Mouse (Mus musculus) left cerebral cortex, postnatal 10 days (tissue): ENCODE data around the gene Hps4. TPM values are rescaled to one million over a fixed set of nuclear protein-coding genes. Genes with fewer than 3 reads are reported as not detected.
"Not testable (repeated sequence)": the region's sequence is repeated elsewhere in the genome, so short reads cannot be mapped to it uniquely, and the experiment has no call there.

Source experiments
- DNase-seq, 2 experiments: peaks; one replicate each; pipeline ENCODE4 v3.0.0; 2021 to 2022; ENCODE audit warnings: low spot score in 2 of 2, mixed read lengths in 1 of 2; ENCODE audit errors: extremely low spot score in 1 of 2
- intact Hi-C: fragments of 180-260 bp; cut with DNase I; formaldehyde crosslinking; loops from one replicate; pipeline ENCODE4 v1.15.1; 2025
- total RNA-seq, 2 experiments: library from RNA; stranded (reverse); gene quantifications; 2 replicates each; pipeline ENCODE4 v1.2.3; 2021

Hps4 gene
- 10 to 100 TPM; 18.8 to 29.2 TPM for total RNA-seq

DNA sequence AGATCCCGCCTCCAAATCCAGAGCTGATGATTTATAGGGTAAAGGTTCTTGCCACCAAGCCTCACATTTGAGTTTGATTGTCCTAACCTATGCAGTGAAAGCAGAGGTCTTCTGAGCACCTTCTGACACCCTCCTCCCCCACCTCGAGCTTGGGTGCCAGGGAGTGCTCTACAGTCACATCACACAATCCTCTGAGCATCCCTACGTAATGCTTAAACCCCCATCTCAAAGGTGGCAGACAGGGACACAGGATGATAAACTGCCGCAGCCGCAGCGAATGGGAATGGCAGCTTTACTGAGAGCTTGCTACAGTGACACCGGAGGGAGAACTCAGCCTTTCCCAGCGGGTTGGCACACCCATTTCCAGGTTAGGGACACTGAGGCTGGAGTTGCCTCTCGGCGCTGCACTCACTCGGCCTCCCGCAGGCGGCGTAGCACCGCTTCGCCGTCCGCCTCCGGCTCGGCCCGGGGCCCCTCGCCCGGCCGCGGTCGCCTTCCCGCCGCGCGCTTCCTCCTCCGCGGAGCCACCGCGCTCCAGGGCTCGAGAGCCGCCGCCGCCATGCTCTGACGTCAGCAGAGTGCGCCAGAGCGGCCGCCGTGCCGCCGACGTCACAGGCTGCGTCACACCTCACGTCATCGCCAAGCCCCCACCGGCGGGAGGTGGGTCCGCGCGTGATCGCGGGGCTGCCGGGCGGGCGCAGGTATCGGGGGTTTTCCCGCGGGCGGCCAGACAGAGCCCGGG is at the start of gene Hps4, which contains the start of gene Srrd:
Hps4 (plus strand) TSS at position 621 of the 742 bp plus-strand sequence.
Srrd (minus strand) TSS at position 578 of the 742 bp plus-strand sequence.
- peak; percentile 85 to 93 for DNase-seq
- intact Hi-C loops, result loop anchor here (1.0 to 5.0 kb wide), 2 partner anchors 16 to 85 kb away; partner anchors contain the start of gene Tfip11

DNA sequence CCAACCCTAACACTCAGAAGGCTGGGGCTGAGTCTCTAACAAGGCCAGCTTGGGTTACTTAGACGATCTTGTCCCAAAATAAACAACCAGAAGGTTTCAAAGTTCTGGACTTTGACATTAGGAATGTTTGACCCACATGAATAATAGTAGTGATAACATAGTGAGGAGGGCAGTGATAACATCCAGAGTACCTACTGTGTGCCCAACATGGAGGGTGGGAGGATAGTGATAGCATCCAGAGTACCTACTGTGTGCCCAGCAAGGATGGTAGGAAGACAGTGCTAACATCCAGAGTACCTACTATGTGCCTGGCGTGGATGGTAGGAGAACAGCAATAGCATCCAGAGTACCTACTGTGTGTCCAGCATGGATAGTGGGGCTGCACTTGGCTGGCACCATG is 49.1 kb upstream of the Hps4 start:
- no peak for DNase-seq
- intact Hi-C loops, result no loop called here

DNA sequence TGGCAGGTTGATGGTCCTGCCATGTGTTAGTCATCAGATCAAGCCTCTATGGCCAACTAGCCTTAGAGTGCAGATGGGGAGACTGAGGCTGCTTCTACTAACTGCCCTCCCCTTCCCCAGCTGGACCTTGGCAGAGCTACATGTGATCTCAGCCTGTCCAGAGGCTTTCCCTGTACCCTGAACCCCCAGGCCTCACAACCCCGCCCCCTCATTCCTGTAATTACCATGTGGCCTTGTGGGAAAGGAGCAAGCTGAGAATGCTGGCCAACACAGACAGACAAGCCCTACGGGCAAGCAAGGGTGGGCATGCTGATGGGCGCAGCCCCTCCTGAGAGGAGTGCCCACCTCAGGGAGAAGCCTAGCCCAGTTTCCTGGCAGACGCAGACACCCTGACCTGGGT is 48.2 kb upstream of the Hps4 start:
- intact Hi-C loops, result no loop called here

DNA sequence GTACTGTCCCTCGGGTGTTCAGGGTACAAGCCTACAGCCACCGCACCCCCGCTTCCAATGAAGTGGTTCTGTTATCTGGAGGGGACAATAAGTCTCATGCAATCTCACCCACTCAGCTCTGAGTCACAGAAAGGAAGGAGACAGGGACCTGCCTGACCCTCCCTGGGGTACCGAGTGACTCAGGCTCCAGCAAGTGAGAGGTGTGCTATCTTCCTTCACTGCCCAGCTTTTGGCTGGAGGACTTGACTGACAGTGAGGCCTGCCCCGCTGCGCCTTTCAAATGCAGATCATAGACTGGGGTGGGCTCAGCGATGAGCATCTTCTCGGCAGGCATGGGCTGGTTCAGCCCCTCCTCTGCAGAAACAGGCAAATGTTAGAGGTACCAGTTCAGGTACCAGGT is 47.7 kb upstream of the Hps4 start:
- intact Hi-C loops, result no loop called here

More for the DNA sequence above, 48.2 kb upstream of the Hps4 start:
- DNase-seq, result no peak

DNA sequence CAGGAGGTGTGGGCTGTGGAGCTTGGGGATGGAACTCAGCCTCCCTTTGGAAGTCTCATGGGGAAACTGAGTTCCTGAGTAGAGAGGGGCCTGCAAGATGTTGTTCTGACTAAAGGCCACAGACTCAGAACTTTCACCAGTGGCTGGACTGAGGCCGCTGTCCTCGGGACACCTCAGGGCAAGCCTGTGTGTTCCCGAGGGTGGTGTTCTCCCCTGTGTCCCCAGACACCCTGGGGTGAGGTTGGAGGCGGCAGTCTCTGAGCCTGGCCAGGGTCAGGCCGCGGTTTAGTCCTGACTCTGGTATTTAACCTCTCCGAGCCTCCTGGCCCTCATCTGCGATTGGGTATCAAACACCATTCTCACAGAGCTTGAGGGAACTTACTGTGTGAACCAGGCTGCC is 47.3 kb upstream of the Hps4 start:
- DNase-seq, result no peak
- intact Hi-C loops, result no loop called here

More for the DNA sequence above, 47.7 kb upstream of the Hps4 start:
- DNase-seq, result no peak

DNA sequence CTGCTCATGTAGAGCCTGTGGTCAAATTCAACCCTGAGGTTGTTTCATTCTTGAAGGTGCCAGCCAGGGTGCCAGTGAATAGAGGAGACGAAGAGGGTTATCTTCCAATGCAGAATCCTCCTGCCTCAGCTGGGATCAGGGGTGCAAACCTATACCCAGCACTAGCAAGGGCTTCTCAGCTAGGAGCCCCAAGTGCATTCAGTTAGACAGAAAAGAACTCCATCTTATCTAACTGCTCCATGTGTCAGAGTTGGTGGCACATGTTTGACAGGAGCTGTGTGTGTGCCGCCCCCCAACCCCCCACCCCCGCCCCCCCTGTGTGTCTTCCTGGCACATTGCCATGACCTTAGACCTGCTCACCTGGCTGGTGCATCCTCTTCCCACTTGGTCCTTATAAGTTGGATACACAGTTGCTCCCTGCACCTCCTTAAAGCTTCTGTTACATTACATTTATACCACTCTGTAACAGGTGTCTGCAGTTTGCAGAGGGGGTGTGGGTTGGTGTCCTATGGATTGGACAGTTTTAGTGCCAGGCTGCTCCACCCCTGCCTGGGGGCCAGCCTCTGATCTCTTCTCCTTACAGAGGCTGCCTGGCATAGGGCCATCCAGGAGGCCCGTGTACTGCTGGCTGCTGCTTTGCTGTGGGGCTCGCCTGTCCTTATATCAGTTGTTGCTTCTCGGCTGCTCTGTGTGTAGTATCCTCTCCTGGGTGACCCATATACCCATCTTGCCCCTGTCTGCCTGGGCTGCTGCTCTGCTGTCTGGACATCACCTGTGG is 46.3 kb upstream of the Hps4 start:
- intact Hi-C loops, result no loop called here
- DNase-seq, result peak in 1 of 2 experiments; percentile 64

DNA sequence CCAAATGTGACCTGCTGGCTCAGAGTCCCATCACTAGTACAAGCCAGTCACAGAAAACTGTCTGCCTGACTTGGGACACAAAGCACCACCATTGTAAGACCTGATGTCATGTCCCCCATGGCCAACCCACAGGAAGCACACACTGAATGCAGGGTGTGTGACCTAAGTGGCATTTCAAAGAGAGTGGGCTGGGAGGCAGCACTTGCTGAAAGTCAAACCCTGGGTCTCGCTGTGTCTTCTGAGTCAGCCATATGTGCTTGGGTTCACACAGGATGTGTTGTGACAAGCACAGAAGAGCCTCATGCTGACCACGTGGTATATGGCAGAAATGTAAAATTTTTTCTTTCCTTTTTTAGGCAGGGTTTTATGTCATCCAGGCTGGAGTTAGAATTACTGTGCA is 45.6 kb upstream of the Hps4 start:
- DNase-seq, result no peak

DNA sequence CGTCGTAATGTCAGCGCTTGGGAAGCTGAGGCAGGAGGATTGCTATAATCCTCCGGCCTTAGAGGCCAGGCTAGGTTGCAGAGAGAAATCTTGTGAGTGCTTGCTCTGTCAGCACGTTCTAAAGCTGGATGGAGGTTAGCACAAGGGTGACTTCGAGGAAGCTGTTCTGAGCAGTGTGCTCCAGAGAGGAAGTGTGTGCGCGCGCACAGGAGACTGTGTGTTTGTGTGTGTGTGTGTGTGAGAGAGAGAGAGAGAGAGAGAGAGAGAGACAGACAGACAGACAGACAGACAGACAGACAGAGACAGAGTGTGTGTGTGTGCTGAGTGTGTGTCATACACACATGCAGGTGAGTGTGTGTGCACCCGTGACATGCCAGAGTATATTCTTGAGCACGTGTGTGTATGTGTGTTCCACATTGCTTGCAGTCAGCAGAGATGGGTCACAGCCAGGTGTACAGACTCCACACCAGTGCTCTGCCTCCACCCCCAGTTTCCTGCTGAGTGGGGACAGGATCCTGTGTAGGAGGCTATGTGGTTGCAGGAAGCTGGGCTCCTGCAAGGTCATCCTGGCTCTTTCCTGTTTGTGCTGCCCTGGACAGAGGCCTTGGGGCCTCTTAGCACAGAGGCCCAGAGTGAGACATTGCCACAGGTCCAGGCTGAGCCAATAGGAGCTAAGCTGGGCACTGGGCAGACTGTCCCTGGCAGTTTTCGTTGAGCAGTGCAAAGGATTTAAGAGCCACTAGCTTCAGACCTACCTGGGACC is 44.5 kb upstream of the Hps4 start:
- DNase-seq, result peak in 1 of 2 experiments; percentile 77
- intact Hi-C loops, result no loop called here

More for the DNA sequence above, 45.6 kb upstream of the Hps4 start:
- intact Hi-C loops, result no loop called here

DNA sequence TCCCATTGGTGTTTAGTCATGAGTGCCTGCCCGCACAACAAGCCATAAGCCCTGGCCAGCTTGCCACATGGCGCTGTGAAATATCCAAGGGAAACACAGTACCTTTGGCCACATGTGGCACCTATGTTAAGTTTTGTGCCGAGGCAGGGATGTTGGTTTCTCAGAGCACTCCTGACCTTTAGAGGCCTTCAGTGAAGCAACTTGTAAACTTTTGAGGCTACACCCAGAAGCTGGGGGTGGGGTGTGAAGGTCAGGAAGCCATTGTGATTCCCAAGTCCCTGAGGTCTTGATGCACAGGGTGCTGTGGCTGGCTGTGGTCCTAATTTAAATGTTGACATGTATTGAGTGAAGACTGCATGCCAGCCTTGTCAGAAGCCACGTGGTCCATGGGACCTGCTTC is 43.5 kb upstream of the Hps4 start:
- intact Hi-C loops, result no loop called here
- no peak for DNase-seq

DNA sequence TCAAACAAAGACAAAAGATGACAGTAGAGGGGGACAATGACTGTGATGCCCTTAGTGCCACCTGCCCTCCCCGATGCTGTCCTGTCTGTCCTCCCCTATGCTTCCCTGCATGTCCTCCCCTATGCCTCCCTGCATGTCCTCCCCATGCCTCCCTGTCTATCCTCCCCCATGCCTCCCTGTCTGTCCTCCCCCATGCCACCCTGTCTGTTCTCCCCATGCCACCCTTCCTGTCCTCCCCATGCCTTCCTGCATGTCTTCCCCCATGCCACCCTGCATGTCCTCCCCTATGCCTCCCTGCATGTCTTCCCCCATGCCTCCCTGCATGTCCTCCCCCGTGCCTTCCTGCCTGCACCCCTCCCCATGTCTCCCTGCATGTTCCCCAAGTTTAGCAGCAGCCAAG is 42.8 kb upstream of the Hps4 start:
- intact Hi-C loops, result no loop called here
- DNase-seq, result no peak

DNA sequence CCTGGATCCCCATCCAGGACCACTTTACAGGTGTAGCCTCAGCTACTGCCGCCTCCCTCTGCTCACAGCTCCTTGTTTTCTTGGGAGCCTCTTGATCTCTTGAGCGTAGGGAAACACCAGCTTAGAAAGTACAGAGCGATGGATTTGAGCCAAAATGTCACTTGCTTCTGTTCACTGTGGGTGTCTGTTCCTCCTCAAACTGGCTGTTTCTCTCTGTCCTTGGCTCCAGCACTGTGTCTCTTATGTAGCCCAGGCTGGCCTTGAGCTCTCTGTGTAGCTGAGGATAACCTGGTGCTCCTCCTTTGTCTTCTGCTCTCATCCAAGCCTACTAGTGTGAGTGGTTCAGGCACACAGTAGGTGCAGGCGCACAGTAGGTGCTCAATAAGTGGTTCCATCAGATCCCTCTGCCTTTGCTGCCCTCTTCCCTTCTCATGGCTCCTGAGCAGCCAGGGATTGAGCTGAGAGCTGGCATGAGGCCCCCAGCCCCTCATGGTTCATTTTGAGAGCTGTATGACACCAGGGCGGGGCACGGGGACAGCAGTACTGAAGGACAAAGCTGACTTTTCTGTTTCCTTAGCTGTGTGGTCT is 42.1 kb upstream of the Hps4 start:
- intact Hi-C loops, result no loop called here
- no peak for DNase-seq

DNA sequence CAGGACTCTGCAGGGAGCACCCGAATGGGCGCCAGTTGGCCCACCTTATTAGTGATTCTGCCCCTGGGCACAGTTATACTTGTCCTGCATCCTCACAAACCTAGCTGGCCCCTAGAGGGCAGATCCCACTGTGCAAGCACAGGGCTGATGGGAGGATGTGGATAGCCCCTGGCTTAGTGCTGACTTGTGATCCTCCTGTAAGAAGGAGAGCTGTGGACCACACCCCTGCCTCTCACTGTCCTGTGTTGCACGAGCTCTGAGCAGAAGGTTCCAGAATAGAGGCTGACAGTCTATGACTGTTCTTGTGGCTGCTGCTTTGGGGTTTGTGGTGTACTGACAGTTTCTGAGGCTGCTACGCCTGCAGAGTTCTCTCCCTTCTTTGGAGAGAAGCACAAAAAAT is 41.2 kb upstream of the Hps4 start:
- DNase-seq, result no peak
- intact Hi-C loops, result no loop called here

DNA sequence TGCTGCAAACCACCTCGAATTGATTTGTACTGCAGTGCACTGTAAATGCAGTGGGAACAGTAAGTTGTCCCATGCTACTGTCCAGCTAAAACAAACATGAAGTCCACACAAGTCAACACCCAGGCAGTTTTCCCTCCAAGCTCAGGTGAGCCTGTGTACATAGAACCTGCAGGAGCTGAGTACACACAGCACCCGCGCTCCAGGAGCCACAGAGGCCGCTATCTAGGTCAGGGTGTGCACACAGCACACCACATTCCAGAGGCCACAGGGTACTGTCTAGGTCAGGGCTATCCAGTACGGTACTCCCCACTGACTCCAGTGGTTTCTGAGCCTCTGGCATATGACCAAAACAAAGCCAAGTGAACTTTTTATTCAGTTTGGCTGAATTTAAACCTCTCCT is 40.6 kb upstream of the Hps4 start:
- DNase-seq, result no peak
- intact Hi-C loops, result no loop called here

DNA sequence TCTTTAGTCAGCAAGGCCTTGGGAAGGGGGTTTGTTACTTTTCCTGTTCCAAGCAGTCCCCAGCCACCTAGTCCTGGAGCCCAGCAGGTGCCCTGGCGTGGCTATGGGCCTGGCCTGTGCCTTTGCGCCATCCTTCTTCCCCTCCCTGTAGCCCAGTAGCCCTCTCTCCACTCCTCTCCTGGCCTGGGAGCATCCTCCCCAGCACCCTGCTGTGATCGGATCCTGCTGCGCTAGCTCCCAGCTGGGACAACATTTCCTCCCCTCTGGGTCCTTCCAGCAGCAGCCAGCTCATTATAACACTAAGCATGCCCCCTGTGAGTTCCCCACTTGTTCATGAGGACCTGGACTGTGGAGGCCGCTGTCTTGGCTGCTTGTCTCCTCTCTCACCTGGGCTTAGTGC is 37.0 kb upstream of the Hps4 start:
- intact Hi-C loops, result no loop called here
- DNase-seq, result peak in 1 of 2 experiments; percentile 65

DNA sequence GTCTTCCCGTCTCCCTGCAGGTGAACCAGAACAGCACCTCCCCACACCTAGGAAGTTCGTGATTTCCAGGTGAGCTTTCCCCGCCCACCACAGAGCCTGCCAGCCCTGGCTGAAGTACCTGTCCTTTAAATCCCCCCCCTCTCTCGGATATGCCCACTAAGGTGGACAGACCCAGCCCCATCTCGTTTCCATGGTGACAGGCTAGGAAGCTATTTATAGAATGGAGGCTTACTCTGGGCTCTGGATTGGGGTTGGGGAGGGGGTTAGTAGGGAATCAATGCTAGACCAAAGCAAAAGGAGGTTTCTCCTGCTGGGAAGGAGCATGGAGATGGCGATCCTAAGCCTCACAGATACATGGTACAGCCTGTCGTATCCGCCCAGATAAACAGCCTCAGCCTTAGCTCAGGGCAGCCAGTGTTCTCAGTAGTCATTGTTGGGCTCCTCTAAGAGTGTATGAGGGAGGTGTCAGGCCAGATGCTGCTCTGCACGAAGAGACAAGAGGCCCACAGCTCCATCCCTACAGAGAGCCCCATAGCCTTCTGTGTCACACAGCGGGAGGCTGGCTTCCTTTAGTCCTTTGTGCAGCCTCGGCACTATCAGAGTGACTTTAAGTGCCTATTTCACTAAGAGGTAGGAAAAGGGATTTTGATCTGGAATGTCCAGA is 29.5 kb upstream of the Hps4 start:
- DNase-seq, result no peak
- intact Hi-C loops, result no loop called here

DNA sequence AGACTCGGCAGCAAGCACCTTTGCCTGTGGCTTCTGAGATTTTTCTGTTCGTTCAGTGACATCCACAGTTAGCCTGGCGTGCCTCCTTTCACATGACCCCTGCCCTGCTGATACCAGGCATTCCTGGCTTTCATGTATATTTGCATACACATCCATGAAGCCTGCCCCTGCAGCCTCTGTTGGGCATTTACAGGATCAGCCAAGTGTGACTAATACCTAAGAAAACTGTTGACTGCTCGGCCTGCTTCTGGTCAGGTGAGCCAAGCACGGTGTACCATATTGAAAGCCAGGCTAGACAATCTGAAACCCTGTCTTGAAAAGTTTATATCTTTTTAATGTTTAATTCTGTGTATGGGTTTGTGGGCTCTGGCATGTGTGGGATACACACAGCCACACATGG is 26.4 kb upstream of the Hps4 start:
- DNase-seq, result no peak
- intact Hi-C loops, result no loop called here

DNA sequence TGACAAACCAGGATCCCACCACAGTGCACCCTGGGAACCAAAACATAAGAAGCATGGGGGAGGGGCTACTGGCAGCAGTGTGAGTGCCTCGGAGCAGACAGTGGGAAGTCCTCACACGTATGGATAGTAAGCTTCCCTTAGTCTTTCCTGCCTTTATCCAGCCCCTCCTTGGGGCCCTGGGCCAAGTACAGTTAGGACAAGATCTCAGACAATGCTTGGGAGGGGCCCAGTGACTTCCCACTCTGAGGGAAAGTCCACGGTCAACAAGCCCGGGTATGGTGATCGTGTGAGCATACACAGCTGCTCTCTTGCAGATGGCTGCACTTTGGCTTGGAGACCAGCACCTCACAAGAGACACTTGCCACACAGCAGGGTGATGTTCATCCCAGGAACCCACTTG is 25.6 kb upstream of the Hps4 start:
- DNase-seq, result peak in 1 of 2 experiments; percentile 57
- intact Hi-C loops, result no loop called here

DNA sequence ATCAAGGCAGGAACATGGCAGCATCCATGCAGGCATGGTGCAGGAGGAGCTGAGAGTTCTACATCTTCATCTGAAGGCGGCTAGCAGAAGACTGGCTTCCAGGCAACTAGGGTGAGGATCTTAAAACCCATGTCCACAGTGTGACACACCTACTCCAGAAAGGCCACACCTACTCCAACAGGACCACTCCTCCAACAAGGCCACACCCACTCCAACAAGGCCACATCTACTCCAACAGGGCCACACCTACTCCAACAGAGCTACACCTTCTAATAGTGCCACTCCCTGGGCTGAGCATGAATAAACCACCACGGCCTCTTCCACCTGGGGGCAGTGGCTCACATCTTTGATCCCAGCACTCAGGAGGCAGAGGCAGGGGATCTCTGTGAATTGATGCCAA is 23.5 kb upstream of the Hps4 start:
- DNase-seq, intact Hi-C loops: not testable (repeated sequence)
